Mouse (Mus musculus) ES-E14 (cell line): ENCODE data around the gene Gm5108. TPM values are rescaled to one million over a fixed set of nuclear protein-coding genes. Genes with fewer than 3 reads are reported as not detected.

ENCODE experiments used
- DNase-seq: peaks from one replicate; pipeline ENCODE4 v3.0.0-alpha.2; 2013; ENCODE audit warnings: low read depth, low spot score
- H3K27ac ChIP-seq: 2 replicates; pipeline ENCODE4 v1.5.1; 2012; ENCODE audit warnings: low read depth, mild to moderate bottlenecking, low read length, moderate library complexity, mixed read lengths; ENCODE audit not compliant: poor library complexity, insufficient read depth, severe bottlenecking
- H3K36me3 ChIP-seq: 2 replicates; pipeline ENCODE4 v1.6.1; 2012; ENCODE audit warnings: mild to moderate bottlenecking, low read length, moderate library complexity, mixed read lengths; ENCODE audit not compliant: control insufficient read depth, poor library complexity, insufficient read depth, severe bottlenecking
- H3K4me1 ChIP-seq, 2 experiments: fragments of 150-350 bp in 1 of 2; sonication (generic) in 1 of 2; 2 replicates each; pipeline ENCODE4 v1.6.1; 2012; ENCODE audit warnings: low read length in 2 of 2, mild to moderate bottlenecking in 1 of 2, mixed read lengths in 1 of 2; ENCODE audit not compliant: control insufficient read depth in 2 of 2, insufficient read depth in 2 of 2, poor library complexity in 1 of 2
- H3K4me3 ChIP-seq, 2 experiments: fragments of 150-350 bp in 1 of 2; sonication (generic) in 1 of 2; 2 replicates each; pipeline ENCODE4 v1.5.1; 2012; ENCODE audit warnings: low read length in 2 of 2, low read depth in 1 of 2, mild to moderate bottlenecking in 1 of 2, mixed read lengths in 1 of 2; ENCODE audit not compliant: insufficient read depth in 1 of 2, poor library complexity in 1 of 2, severe bottlenecking in 1 of 2
- H3K9ac ChIP-seq: 2 replicates; pipeline ENCODE4 v1.6.1; 2012; ENCODE audit warnings: low read depth, mild to moderate bottlenecking, low read length, mixed read lengths; ENCODE audit not compliant: poor library complexity, insufficient read depth, severe bottlenecking
- H3K9me3 ChIP-seq: fragments of 150-350 bp; sonication (generic); 2 replicates; pipeline ENCODE4 v1.6.1; 2012; ENCODE audit warnings: low read depth, mild to moderate bottlenecking, low read length; ENCODE audit not compliant: control insufficient read depth, insufficient read depth
- CHD2 ChIP-seq: IDR thresholded peaks from 2 replicates; pipeline ENCODE4 v1.6.1; 2014; ENCODE audit warnings: mild to moderate bottlenecking, low read depth, low read length, inconsistent platforms
- HCFC1 ChIP-seq: IDR thresholded peaks from 2 replicates; pipeline ENCODE4 v1.6.1; 2012; ENCODE audit warnings: low read length, inconsistent platforms, borderline replicate concordance; ENCODE audit not compliant: insufficient read depth
- MAFK ChIP-seq: IDR thresholded peaks from 2 replicates; pipeline ENCODE4 v1.6.1; 2014; ENCODE audit warnings: mild to moderate bottlenecking, low read depth, low read length, inconsistent platforms; ENCODE audit not compliant: insufficient read depth
- ZC3H11A ChIP-seq: IDR thresholded peaks from 2 replicates; pipeline ENCODE4 v1.6.1; 2012; ENCODE audit warnings: low read depth, mild to moderate bottlenecking, inconsistent platforms, low read length, borderline replicate concordance
- ZNF384 ChIP-seq: IDR thresholded peaks from 2 replicates; pipeline ENCODE4 v1.6.1; 2012; ENCODE audit warnings: low read depth, low read length, inconsistent platforms
- in situ Hi-C, 2 experiments: fragments of 600-800 bp; cut with MboI; formaldehyde crosslinking; loops; one replicate each; pipeline ENCODE4 v1.15.1; 2025; ENCODE audit warnings: low sequenced_read_pairs in 2 of 2, inconsistent platforms in 1 of 2; ENCODE audit not compliant: unreplicated experiment in 2 of 2
- total RNA-seq: library from RNA; depleted of rRNA; stranded (reverse); fragments of 300-350 nt; gene quantifications from 2 replicates; pipeline ENCODE4 v1.2.3, GENCODE M21; 2012

Gm5108 gene
- total RNA-seq, 1 experiment = not detected

DNA sequence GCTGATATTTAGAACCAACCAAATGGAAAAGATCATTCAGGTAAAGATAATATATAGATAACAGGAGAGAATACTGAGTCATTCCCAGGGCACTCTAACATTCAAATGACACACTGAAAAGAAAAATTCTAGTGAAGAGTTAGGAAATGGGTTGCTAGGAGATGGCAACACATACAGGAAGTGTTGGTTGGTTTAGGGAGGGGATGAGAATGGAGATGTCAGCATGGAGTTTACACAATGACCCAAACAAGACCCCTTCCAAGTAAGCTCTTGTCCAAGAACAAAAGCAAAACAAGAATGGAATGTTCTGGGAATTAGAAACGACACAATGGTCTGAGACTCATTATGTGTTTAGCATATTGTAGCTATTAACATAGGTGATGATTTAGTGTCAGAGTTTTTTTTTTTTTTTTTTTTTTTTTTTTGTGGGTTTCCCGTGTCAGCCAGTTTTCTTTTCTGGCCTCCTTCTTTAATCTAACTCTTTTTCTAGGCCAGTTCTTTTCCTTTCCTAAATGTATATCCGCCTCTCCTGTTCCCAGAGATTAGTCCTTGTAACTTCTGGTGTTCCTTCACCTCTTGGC lies 40.6 kb downstream of the Gm5108 start:
- TF ChIP-seq ZNF384 (peak; percentile 69; the same call in 1 of the 2 replicates), CHD2 (no peak), MAFK (no peak), HCFC1 (no peak), ZC3H11A (no peak)
- no peak for DNase-seq
- H3K9me3 ChIP-seq = no peaks in the 10 kb centered on the region
- H3K9ac ChIP-seq = no peak overlapping the region
- no peak overlapping the region for H3K4me3 ChIP-seq
- no peaks in the 10 kb centered on the region for H3K36me3 ChIP-seq
- H3K4me1 ChIP-seq = no peaks in the 10 kb centered on the region
- in situ Hi-C loops = no loop called here
- H3K27ac ChIP-seq = no peak overlapping the region

GRCm38 (mm10) chr5:67990426-67990825 lies 49.0 kb downstream of the Gm5108 start:
- no peaks in the 10 kb centered on the region for H3K36me3 ChIP-seq
- H3K4me1 ChIP-seq = no peaks in the 10 kb centered on the region
- no peak overlapping the region for H3K27ac ChIP-seq
- no peak overlapping the region for H3K4me3 ChIP-seq
- no peaks in the 10 kb centered on the region for H3K9me3 ChIP-seq
- in situ Hi-C loops = no loop called here
- TF ChIP-seq HCFC1 (no peak), CHD2 (no peak), ZC3H11A (no peak), ZNF384 (no peak), MAFK (no peak)
- no peak for DNase-seq
- no peak overlapping the region for H3K9ac ChIP-seq

GRCm38 (mm10) chr5:68002611-68003010 lies 61.1 kb downstream of the Gm5108 start:
- in situ Hi-C loops = loop anchor here in 1 of 2 experiments (10.0 kb wide), 1 partner anchor 248 kb away; no protein-coding TSS in a partner anchor
- no peak overlapping the region for H3K27ac ChIP-seq
- TF ChIP-seq CHD2 = no peak
- TF ChIP-seq MAFK = no peak
- TF ChIP-seq ZNF384 = no peak
- TF ChIP-seq HCFC1 = no peak
- no peak for TF ChIP-seq ZC3H11A
- no peaks in the 10 kb centered on the region for H3K36me3 ChIP-seq
- H3K4me3 ChIP-seq = no peak overlapping the region
- H3K9ac ChIP-seq = no peak overlapping the region
- no peaks in the 10 kb centered on the region for H3K9me3 ChIP-seq
- no peak for DNase-seq
- no peaks in the 10 kb centered on the region for H3K4me1 ChIP-seq

GRCm38 (mm10) chr5:68003904-68004303 lies 62.4 kb downstream of the Gm5108 start:
- TF ChIP-seq ZC3H11A (no peak), CHD2 (no peak), HCFC1 (no peak), ZNF384 (no peak), MAFK (no peak)
- Histone ChIP-seq H3K36me3 (no peaks in the 10 kb centered on the region), H3K27ac (no peak overlapping the region), H3K4me1 (no peaks in the 10 kb centered on the region), H3K9ac (no peak overlapping the region), H3K4me3 (no peak overlapping the region), H3K9me3 (no peaks in the 10 kb centered on the region)
- no peak for DNase-seq
- in situ Hi-C loops = loop anchor here in 1 of 2 experiments (10.0 kb wide), 1 partner anchor 249 kb away; no protein-coding TSS in a partner anchor
